Comparison of ENCODE assay signal across 11 mouse cellular contexts in genomic region chr13:112760538-112760881, GRCm38 (mm10). TPM values are rescaled to one million over a fixed set of nuclear protein-coding genes. Genes with fewer than 3 reads are reported as not detected.
A peak's percentile ranks its signal among the peaks of the same experiment; 100 is the strongest.
DNase-seq lines count a peak whose midpoint lies in the region; ATAC-seq and TF ChIP-seq lines count a peak whose summit lies in the region.
"Had no signal": no experiment of that assay in that cellular context is flagged by ENCODE, and none has a peak within 500 bp of the region (broad histone marks: within the 10 kb centered on the region; RNA-seq: fewer than 3 reads in every experiment).

No protein-coding gene starts in this region.

- no peak overlapping the region for H3K4me2 ChIP-seq in liver, embryonic 12.5 days
- H3K4me2 ChIP-seq: midbrain, embryonic 13.5 days had no signal

- peaks cover 58% of the 10 kb centered on the region for H3K4me1 ChIP-seq in heart, embryonic 10.5 days
- peaks cover 1% of the 10 kb centered on the region; the same call in 1 of the 2 replicates for H3K4me1 ChIP-seq in bone marrow, adult 2 months (ENCODE audit: control insufficient read depth, insufficient read depth, low read length)
- peaks cover 36% of the 10 kb centered on the region for H3K4me1 ChIP-seq in liver, embryonic 12.5 days
- H3K4me1 ChIP-seq: midbrain, embryonic 13.5 days had no signal

- peak overlapping the region; percentile 69; the same call in 1 of the 2 replicates for H3K27ac ChIP-seq in heart, embryonic 10.5 days
- H3K27ac ChIP-seq in bone marrow, adult 2 months (ENCODE audit: control insufficient read depth, insufficient read depth, low read depth, low read length, poor library complexity) = peak overlapping the region; percentile 24; the same call in 1 of the 2 replicates
- no peak overlapping the region for H3K27ac ChIP-seq in liver, embryonic 12.5 days
- H3K27ac ChIP-seq: midbrain, embryonic 13.5 days had no signal

- 32% methylated on average over 1 of the region's 1 CpGs for WGBS in heart, embryonic 10.5 days
- WGBS in bone marrow, adult 2 months = 3% methylated on average over 1 of the region's 1 CpGs
- WGBS in liver, embryonic 12.5 days (ENCODE audit: insufficient replicate concordance) = 5% methylated on average over 1 of the region's 1 CpGs

- TF ChIP-seq CTCF in bone marrow, adult 2 months (IDR thresholded peaks at IDR 0.05; ENCODE audit: control insufficient read depth, insufficient read depth, low read length) = no peak

- H3K9me3 ChIP-seq in heart, embryonic 10.5 days = no peaks in the 10 kb centered on the region
- H3K9me3 ChIP-seq in liver, embryonic 12.5 days (replicated peaks) = no peaks in the 10 kb centered on the region
- H3K9me3 ChIP-seq: midbrain, embryonic 13.5 days had no signal

- no peak for DNase-seq in heart, embryonic 10.5 days (ENCODE audit: low spot score)
- no peak for DNase-seq in heart, postnatal 4 days
- peak; percentile 21 for DNase-seq in 416B (ENCODE audit: low read depth)
- no peak for DNase-seq in retina, embryonic 14.5 days (ENCODE audit: low spot score)
- DNase-seq in cerebellum, postnatal 14 days = no peak
- DNase-seq in adipocyte (ENCODE audit: low spot score) = no peak
- DNase-seq: adrenal gland, postnatal 10 days; cerebellum, postnatal 25 days had no signal

- ATAC-seq in liver, embryonic 12.5 days = no peak
- ATAC-seq: midbrain, embryonic 13.5 days had no signal

- H3K4me3 ChIP-seq in heart, embryonic 10.5 days = no peak overlapping the region
- H3K4me3 ChIP-seq in bone marrow, adult 2 months (replicated peaks; ENCODE audit: control insufficient read depth, low read depth, low read length) = no peak overlapping the region
- no peak overlapping the region for H3K4me3 ChIP-seq in liver, embryonic 12.5 days
- H3K4me3 ChIP-seq: midbrain, embryonic 13.5 days had no signal

- H3K27me3 ChIP-seq in heart, embryonic 10.5 days (ENCODE audit: insufficient read depth, poor library complexity, severe bottlenecking) = no peaks in the 10 kb centered on the region
- 0 out of 2 replicates have a peak, but pooled peaks cover 18% of the 10 kb centered on the region for H3K27me3 ChIP-seq in liver, embryonic 12.5 days (replicated peaks)
- H3K27me3 ChIP-seq: midbrain, embryonic 13.5 days had no signal

- H3K36me3 ChIP-seq in heart, embryonic 10.5 days = no peaks in the 10 kb centered on the region
- H3K36me3 ChIP-seq in liver, embryonic 12.5 days = no peaks in the 10 kb centered on the region
- H3K36me3 ChIP-seq: midbrain, embryonic 13.5 days had no signal

- 0 out of 2 replicates have a peak overlapping the region, but pooled peaks have one; percentile 39 for H3K9ac ChIP-seq in liver, embryonic 12.5 days
- H3K9ac ChIP-seq: midbrain, embryonic 13.5 days had no signal

- TF ChIP-seq POLR2A in bone marrow, adult 2 months (IDR thresholded peaks at IDR 0.05; ENCODE audit: borderline replicate concordance, control insufficient read depth, low read depth, low read length) = no peak

RNA-seq across cellular contexts. Expression of gene Plpp1, which starts 40.1 kb away (rescaled TPM):
- 39.6 and 41.3 TPM in 2 replicates for polyA plus RNA-seq in heart, embryonic 10.5 days (2016; fragmentation: Nextera tagmentation; extraction: Ambion mirVana)
- total RNA-seq in heart, postnatal 4 days (2021) = 10 to 100 TPM; 72.2 to 78.2 TPM
- polyA plus RNA-seq in bone marrow, adult 2 months (2011; ENCODE audit: insufficient read depth, insufficient read length, low replicate concordance, missing spikeins) = 24.0 and 27.0 TPM in 2 replicates
- polyA plus RNA-seq in liver, embryonic 12.5 days (2016; fragmentation: Nextera tagmentation; extraction: Ambion mirVana) = 28.6 and 30.8 TPM in 2 replicates
